Mouse (Mus musculus) MEL (cell line): ENCODE measurements around the gene Secisbp2l.

Experiments used
- CHD2 ChIP-seq: IDR thresholded peaks from 2 replicates; pipeline ENCODE4 v1.6.1; 2011; ENCODE audit warnings: low read length, improper control_type of control experiment
- CTCF ChIP-seq, 3 experiments: IDR thresholded peaks in 2 of 3; conservative IDR thresholded peaks in 1 of 3; 2 replicates each; pipeline ENCODE4 v1.5.1; 2011 to 2012; ENCODE audit warnings: low read length in 3 of 3, low read depth in 2 of 3, mild to moderate bottlenecking in 2 of 3, improper control_type of control experiment in 1 of 3, inconsistent platforms in 1 of 3, mixed read lengths in 1 of 3, moderate library complexity in 1 of 3; ENCODE audit not compliant: control insufficient read depth in 1 of 3, insufficient read depth in 1 of 3, poor library complexity in 1 of 3, severe bottlenecking in 1 of 3
- E2F4 ChIP-seq: IDR thresholded peaks from 2 replicates; pipeline ENCODE4 v1.6.1; 2011; ENCODE audit warnings: low read depth, low read length, improper control_type of control experiment, borderline replicate concordance
- ETS1 ChIP-seq: IDR thresholded peaks from 2 replicates; pipeline ENCODE4 v1.6.1; 2012; ENCODE audit warnings: low read depth, mild to moderate bottlenecking, inconsistent platforms, low read length, improper control_type of control experiment, moderate library complexity
- GABPA ChIP-seq: IDR thresholded peaks from 2 replicates; pipeline ENCODE4 v1.6.1; 2012; ENCODE audit warnings: low read depth, mild to moderate bottlenecking, inconsistent platforms, low read length, improper control_type of control experiment, moderate library complexity
- GATA1 ChIP-seq: IDR thresholded peaks from 2 replicates; pipeline ENCODE4 v1.6.1; 2011; ENCODE audit warnings: low read depth, low read length, improper control_type of control experiment
- MAX ChIP-seq: IDR thresholded peaks from 2 replicates; pipeline ENCODE4 v1.6.1; 2011; ENCODE audit warnings: low read length, improper control_type of control experiment
- NRF1 ChIP-seq: IDR thresholded peaks from 2 replicates; pipeline ENCODE4 v1.6.1; 2014; ENCODE audit warnings: low read depth, mild to moderate bottlenecking, inconsistent platforms, low read length, improper control_type of control experiment, moderate library complexity; ENCODE audit not compliant: poor library complexity, insufficient read depth, severe bottlenecking
- POLR2A ChIP-seq, 2 experiments: IDR thresholded peaks; 2 replicates each; pipeline ENCODE4 v1.6.1; 2011 to 2012; ENCODE audit warnings: low read length in 2 of 2, mild to moderate bottlenecking in 2 of 2, control low read depth in 1 of 2, improper control_type of control experiment in 1 of 2, low read depth in 1 of 2, moderate library complexity in 1 of 2; ENCODE audit not compliant: control insufficient read depth in 1 of 2, insufficient read depth in 1 of 2, poor library complexity in 1 of 2
- POLR2AphosphoS2 ChIP-seq: IDR thresholded peaks from 2 replicates; pipeline ENCODE4 v1.6.1; 2011; ENCODE audit warnings: low read length, improper control_type of control experiment
- TCF12 ChIP-seq: IDR thresholded peaks from 2 replicates; pipeline ENCODE4 v1.6.1; 2014; ENCODE audit warnings: low read depth, mild to moderate bottlenecking, inconsistent platforms, low read length, improper control_type of control experiment, moderate library complexity
- UBTF ChIP-seq: IDR thresholded peaks from 2 replicates; pipeline ENCODE4 v1.6.1; 2012; ENCODE audit warnings: low read depth, mild to moderate bottlenecking, inconsistent platforms, low read length, improper control_type of control experiment, moderate library complexity, borderline replicate concordance; ENCODE audit not compliant: insufficient read depth
- ZC3H11A ChIP-seq: IDR thresholded peaks from 2 replicates; pipeline ENCODE4 v1.6.1; 2012; ENCODE audit warnings: low read depth, mild to moderate bottlenecking, inconsistent platforms, low read length, improper control_type of control experiment
- ZMIZ1 ChIP-seq: IDR thresholded peaks from 2 replicates; pipeline ENCODE4 v1.6.1; 2012; ENCODE audit warnings: low read depth, mild to moderate bottlenecking, inconsistent platforms, low read length, improper control_type of control experiment, moderate library complexity

GRCm38 (mm10) chr2:125797872-125798271 is 15.2 kb upstream of the Secisbp2l start:
- TF ChIP-seq ZC3H11A (no peak), CTCF (IDR thresholded peaks at IDR 0.05 in 2 of 3, conservative IDR thresholded peaks at IDR 0.05 in 1 of 3; ENCODE audit: control insufficient read depth in 1 of 3, insufficient read depth in 1 of 3, low read depth in 2 of 3, low read length in 3 of 3, poor library complexity in 1 of 3, severe bottlenecking in 1 of 3) (no peak), GATA1 (no peak), GABPA (no peak), TCF12 (no peak), POLR2AphosphoS2 (no peak), ZMIZ1 (no peak), E2F4 (no peak), POLR2A (IDR thresholded peaks at IDR 0.05; ENCODE audit: control insufficient read depth in 1 of 2, insufficient read depth in 1 of 2, low read depth in 1 of 2, low read length in 2 of 2, poor library complexity in 1 of 2) (no peak), MAX (no peak), UBTF (no peak), CHD2 (no peak), ETS1 (no peak), NRF1 (no peak)
